ENCODE assay signal across 16 mouse cellular contexts in genomic region chr11:98445679-98446078, GRCm38 (mm10). TPM values are rescaled to one million over a fixed set of nuclear protein-coding genes. Genes with fewer than 3 reads are reported as not detected.
DNase-seq lines count a peak whose midpoint lies in the region; ATAC-seq and TF ChIP-seq lines count a peak whose summit lies in the region.
"Had no signal": no experiment of that assay in that cellular context is flagged by ENCODE, and none has a peak within 500 bp of the region (broad histone marks: within the 10 kb centered on the region; RNA-seq: fewer than 3 reads in every experiment).

No protein-coding gene starts in this region.

- H3K79me2 ChIP-seq in liver, adult 2 months (ENCODE audit: control insufficient read depth, insufficient read depth, low read length), result peaks cover 21% of the 10 kb centered on the region; the same call in 1 of the 2 replicates

- H3K36me3 ChIP-seq in liver, adult 2 months (ENCODE audit: control insufficient read depth, insufficient read depth, low read length), result peaks cover under 1% of the 10 kb centered on the region; the same call in 1 of the 2 replicates
- peaks cover 2% of the 10 kb centered on the region; the same call in 1 of the 2 replicates for H3K36me3 ChIP-seq in intestine, postnatal 0 days (ENCODE audit: control insufficient read depth, insufficient read depth)
- peaks cover 3% of the 10 kb centered on the region for H3K36me3 ChIP-seq in small intestine, adult 2 months (ENCODE audit: control insufficient read depth, insufficient read depth, low read length)
- no peaks in the 10 kb centered on the region for H3K36me3 ChIP-seq in midbrain, embryonic 10.5 days
- H3K36me3 ChIP-seq in heart, embryonic 11.5 days (ENCODE audit: control insufficient read depth, insufficient read depth, low read length), result no peaks in the 10 kb centered on the region
- H3K36me3 ChIP-seq: neural tube, embryonic 15.5 days had no signal

- TF ChIP-seq POLR2A in liver, adult 2 months (IDR thresholded peaks at IDR 0.05; ENCODE audit: extremely low read depth, insufficient read depth, low read length), result no peak
- TF ChIP-seq POLR2A in small intestine, adult 2 months (IDR thresholded peaks at IDR 0.05; ENCODE audit: low read depth, low read length), result no peak

- peaks cover 11% of the 10 kb centered on the region; the same call in 1 of the 2 replicates for H3K4me1 ChIP-seq in liver, adult 2 months (ENCODE audit: control insufficient read depth, insufficient read depth, low read length)
- H3K4me1 ChIP-seq in intestine, postnatal 0 days (replicated peaks; ENCODE audit: control insufficient read depth, insufficient read depth, low read length), result no peaks in the 10 kb centered on the region
- peaks cover 21% of the 10 kb centered on the region; the same call in 1 of the 2 replicates for H3K4me1 ChIP-seq in small intestine, adult 2 months (ENCODE audit: control insufficient read depth, insufficient read depth, insufficient read length, low read length)
- peaks cover 24% of the 10 kb centered on the region for H3K4me1 ChIP-seq in midbrain, embryonic 10.5 days
- peaks cover 22% of the 10 kb centered on the region for H3K4me1 ChIP-seq in heart, embryonic 11.5 days (ENCODE audit: control insufficient read depth, insufficient read depth, low read length)

- H3K27ac ChIP-seq in liver, adult 2 months (replicated peaks; ENCODE audit: insufficient read depth, low read depth, low read length), result peak overlapping the region; percentile 97
- peak overlapping the region; percentile 95 for H3K27ac ChIP-seq in intestine, postnatal 0 days (ENCODE audit: low read depth, low read length)
- H3K27ac ChIP-seq in small intestine, adult 2 months (ENCODE audit: insufficient read depth, low read depth, low read length), result peak overlapping the region; percentile 96
- H3K27ac ChIP-seq in midbrain, embryonic 10.5 days (replicated peaks), result no peak overlapping the region
- no peak overlapping the region for H3K27ac ChIP-seq in heart, embryonic 11.5 days (ENCODE audit: low read depth, low read length)
- H3K27ac ChIP-seq: hindbrain, postnatal 0 days; macrophage; neural tube, embryonic 15.5 days had no signal

- ATAC-seq in intestine, postnatal 0 days, result no peak
- ATAC-seq in heart, embryonic 11.5 days (replicated peaks; ENCODE audit: insufficient number of reproducible peaks, low FRiP score, low TSS enrichment), result no peak
- ATAC-seq: activated CD4-positive, CD25-positive, alpha-beta regulatory T cell, adult 4 months; hindbrain, postnatal 0 days had no signal

- no peak for TF ChIP-seq CTCF in liver, adult 2 months (IDR thresholded peaks at IDR 0.05; ENCODE audit: low read depth, low read length)
- TF ChIP-seq CTCF in intestine, postnatal 0 days (IDR thresholded peaks at IDR 0.05; ENCODE audit: low read depth), result no peak
- TF ChIP-seq CTCF in small intestine, adult 2 months (IDR thresholded peaks at IDR 0.05; ENCODE audit: extremely low read depth, insufficient read length, insufficient replicate concordance, low read depth, low read length), result no peak

- H3K27me3 ChIP-seq in liver, adult 2 months (ENCODE audit: control insufficient read depth, insufficient read depth, low read length), result no peaks in the 10 kb centered on the region
- no peaks in the 10 kb centered on the region for H3K27me3 ChIP-seq in intestine, postnatal 0 days (replicated peaks; ENCODE audit: control insufficient read depth, insufficient read depth, low read length)
- no peaks in the 10 kb centered on the region for H3K27me3 ChIP-seq in small intestine, adult 2 months (ENCODE audit: control insufficient read depth, insufficient read depth, low read length)
- H3K27me3 ChIP-seq in midbrain, embryonic 10.5 days (ENCODE audit: low read depth, poor library complexity, severe bottlenecking), result peaks cover 50% of the 10 kb centered on the region
- peaks cover 18% of the 10 kb centered on the region for H3K27me3 ChIP-seq in heart, embryonic 11.5 days (ENCODE audit: control insufficient read depth, insufficient read depth, low read length)

- DNase-seq in liver, adult 2 months (ENCODE audit: extremely low read depth, low read depth, low spot score), result peak; percentile 91
- DNase-seq in liver, result no peak
- DNase-seq in kidney, postnatal 25 days, result peak; percentile 77 to 84
- DNase-seq in midbrain, embryonic 10.5 days (ENCODE audit: low spot score), result no peak
- no peak for DNase-seq in heart, adult 8-10 months (ENCODE audit: low spot score)
- DNase-seq: B cell, adult 2 months had no signal

- H3K9ac ChIP-seq in liver, adult 2 months (ENCODE audit: low read depth, low read length), result peak overlapping the region; percentile 71
- H3K9ac ChIP-seq in intestine, postnatal 0 days (ENCODE audit: low read depth, low read length), result no peak overlapping the region
- H3K9ac ChIP-seq in heart, embryonic 11.5 days (ENCODE audit: low read depth, low read length), result no peak overlapping the region
- H3K9ac ChIP-seq: neural tube, embryonic 15.5 days had no signal

- peak overlapping the region; percentile 66; the same call in 1 of the 2 replicates for H3K4me2 ChIP-seq in intestine, postnatal 0 days (replicated peaks; ENCODE audit: low read depth)
- no peak overlapping the region for H3K4me2 ChIP-seq in heart, embryonic 11.5 days
- H3K4me2 ChIP-seq: neural tube, embryonic 15.5 days had no signal

- no peaks in the 10 kb centered on the region for H3K9me3 ChIP-seq in intestine, postnatal 0 days (ENCODE audit: control insufficient read depth)
- no peaks in the 10 kb centered on the region for H3K9me3 ChIP-seq in midbrain, embryonic 10.5 days (replicated peaks)
- no peaks in the 10 kb centered on the region for H3K9me3 ChIP-seq in heart, embryonic 11.5 days (replicated peaks; ENCODE audit: control insufficient read depth, low read length)
- H3K9me3 ChIP-seq: neural tube, embryonic 15.5 days had no signal

- 14% methylated on average over 4 of the region's 4 CpGs for WGBS in liver, adult 2 months
- 45% methylated on average over 4 of the region's 4 CpGs for WGBS in intestine, postnatal 0 days
- 17% methylated on average over 4 of the region's 4 CpGs for WGBS in small intestine, adult 2 months
- 63% methylated on average over 4 of the region's 4 CpGs for WGBS in midbrain, embryonic 10.5 days
- WGBS in heart, embryonic 11.5 days (ENCODE audit: insufficient replicate concordance), result 50% methylated on average over 4 of the region's 4 CpGs

- peak overlapping the region; percentile 5; the same call in 1 of the 2 replicates for H3K4me3 ChIP-seq in liver, adult 2 months (ENCODE audit: insufficient read depth, low read depth, low read length)
- H3K4me3 ChIP-seq in intestine, postnatal 0 days (ENCODE audit: low read depth, low read length), result no peak overlapping the region
- H3K4me3 ChIP-seq in small intestine, adult 2 months (ENCODE audit: low read depth, low read length), result no peak overlapping the region
- H3K4me3 ChIP-seq in midbrain, embryonic 10.5 days, result no peak overlapping the region
- no peak overlapping the region for H3K4me3 ChIP-seq in heart, embryonic 11.5 days (ENCODE audit: low read depth, low read length)
- H3K4me3 ChIP-seq: erythroblast, embryonic 14.5 days; neural tube, embryonic 15.5 days had no signal

RNA-seq across cellular contexts. Expression of gene Grb7, which starts 0.5 kb away (rescaled TPM):
- 58.2 and 84.8 TPM in 2 replicates for total RNA-seq in liver, adult 2 months (2014; rRNA removed)
- polyA plus RNA-seq in liver, adult 2 months (2012; rRNA removed), result 134 and 136 TPM in 2 replicates
- 50.2 and 50.7 TPM in 2 replicates for polyA plus RNA-seq in intestine, postnatal 0 days (2015; fragmentation: Nextera tagmentation; extraction: Ambion mirVana)
- polyA plus RNA-seq in small intestine, adult 2 months (2012; rRNA removed), result 33.0 and 137 TPM in 2 replicates
- 1.5 and 2.3 TPM in 2 replicates for polyA plus RNA-seq in midbrain, embryonic 10.5 days (2016; fragmentation: Nextera tagmentation; extraction: Ambion mirVana)
- 0.63 and 2.0 TPM in 2 replicates for polyA plus RNA-seq in heart, embryonic 11.5 days (2014; fragmentation: Nextera tagmentation; extraction: Ambion mirVana)
- total RNA-seq in heart, adult 8-10 months (2022), result under 1 TPM in 1 of 4 experiments, not detected in 3; 0.19 TPM
- total RNA-seq: common myeloid progenitor, adult 5-6 weeks; MEL had no signal

RNA-seq across cellular contexts. Expression of gene Mien1, which starts 6.9 kb away (rescaled TPM):
- 62.8 and 64.1 TPM in 2 replicates for total RNA-seq in liver, adult 2 months (2014; rRNA removed)
- 75.0 and 101 TPM in 2 replicates for polyA plus RNA-seq in liver, adult 2 months (2012; rRNA removed)
- 264 and 265 TPM in 2 replicates for polyA plus RNA-seq in intestine, postnatal 0 days (2015; fragmentation: Nextera tagmentation; extraction: Ambion mirVana)
- polyA plus RNA-seq in small intestine, adult 2 months (2012; rRNA removed), result 17.2 and 37.7 TPM in 2 replicates
- polyA plus RNA-seq in midbrain, embryonic 10.5 days (2016; fragmentation: Nextera tagmentation; extraction: Ambion mirVana), result 112 and 124 TPM in 2 replicates
- 107 and 110 TPM in 2 replicates for polyA plus RNA-seq in heart, embryonic 11.5 days (2014; fragmentation: Nextera tagmentation; extraction: Ambion mirVana)
- 10 to 100 TPM; 66.9 to 78.4 (median 71.0) TPM for total RNA-seq in heart, adult 8-10 months (2022)

RNA-seq across cellular contexts. Expression of gene Erbb2, which starts 33.4 kb away (rescaled TPM):
- 0.60 and 1.0 TPM in 2 replicates for total RNA-seq in liver, adult 2 months (2014; rRNA removed)
- polyA plus RNA-seq in liver, adult 2 months (2012; rRNA removed), result 0.56 and 0.72 TPM in 2 replicates
- 19.4 and 20.7 TPM in 2 replicates for polyA plus RNA-seq in intestine, postnatal 0 days (2015; fragmentation: Nextera tagmentation; extraction: Ambion mirVana)
- polyA plus RNA-seq in small intestine, adult 2 months (2012; rRNA removed), result 40.2 and 105 TPM in 2 replicates
- polyA plus RNA-seq in midbrain, embryonic 10.5 days (2016; fragmentation: Nextera tagmentation; extraction: Ambion mirVana), result 21.8 and 22.4 TPM in 2 replicates
- 48.0 and 56.4 TPM in 2 replicates for polyA plus RNA-seq in heart, embryonic 11.5 days (2014; fragmentation: Nextera tagmentation; extraction: Ambion mirVana)
- total RNA-seq in heart, adult 8-10 months (2022), result 1 to 10 TPM; 5.4 to 9.1 (median 8.0) TPM
- total RNA-seq: common myeloid progenitor, adult 5-6 weeks; MEL had no signal
- polyA plus RNA-seq: macrophage had no signal

RNA-seq across cellular contexts. Expression of gene Pgap3, which starts 45.4 kb away (rescaled TPM):
- total RNA-seq in liver, adult 2 months (2014; rRNA removed), result 0.37 and 0.87 TPM in 2 replicates
- 3.7 and 5.0 TPM in 2 replicates for polyA plus RNA-seq in liver, adult 2 months (2012; rRNA removed)
- 14.7 and 15.1 TPM in 2 replicates for polyA plus RNA-seq in intestine, postnatal 0 days (2015; fragmentation: Nextera tagmentation; extraction: Ambion mirVana)
- polyA plus RNA-seq in small intestine, adult 2 months (2012; rRNA removed), result 26.0 and 52.1 TPM in 2 replicates
- 8.8 and 10.1 TPM in 2 replicates for polyA plus RNA-seq in midbrain, embryonic 10.5 days (2016; fragmentation: Nextera tagmentation; extraction: Ambion mirVana)
- 10.6 and 13.7 TPM in 2 replicates for polyA plus RNA-seq in heart, embryonic 11.5 days (2014; fragmentation: Nextera tagmentation; extraction: Ambion mirVana)
- total RNA-seq in heart, adult 8-10 months (2022), result 1 to 10 TPM; 8.2 to 9.6 (median 8.9) TPM

RNA-seq across cellular contexts. Expression of gene Pnmt, which starts 59.4 kb away (rescaled TPM):
- 1.7 TPM in 1 of 2 replicates, not detected in the other for total RNA-seq in liver, adult 2 months (2014; rRNA removed)
- polyA plus RNA-seq in liver, adult 2 months (2012; rRNA removed), result not detected in 2 replicates
- not detected in 2 replicates for polyA plus RNA-seq in intestine, postnatal 0 days (2015; fragmentation: Nextera tagmentation; extraction: Ambion mirVana)
- not detected in 2 replicates for polyA plus RNA-seq in small intestine, adult 2 months (2012; rRNA removed)
- polyA plus RNA-seq in midbrain, embryonic 10.5 days (2016; fragmentation: Nextera tagmentation; extraction: Ambion mirVana), result not detected in 2 replicates
- 3.9 and 4.8 TPM in 2 replicates for polyA plus RNA-seq in heart, embryonic 11.5 days (2014; fragmentation: Nextera tagmentation; extraction: Ambion mirVana)
- total RNA-seq in heart, adult 8-10 months (2022), result 1 to 10 TPM in 3 of 4 experiments, not detected in 1; 1.2 to 1.6 (median 1.4) TPM
- total RNA-seq: common myeloid progenitor, adult 5-6 weeks; MEL had no signal
- polyA plus RNA-seq: activated CD4-positive, CD25-positive, alpha-beta regulatory T cell, adult 4 months; erythroblast, embryonic 14.5 days; macrophage had no signal

Comparison
In these comparisons a context has a peak if more than half of its experiments do, and no peak if none do; other contexts are left out.
1. DNase-seq: peak in liver, adult 2 months (single experiment) and kidney, postnatal 25 days (2 of 2); none in liver (single experiment), midbrain, embryonic 10.5 days (single experiment) and heart, adult 8-10 months (single experiment).
2. H3K27ac ChIP-seq: peak in liver, adult 2 months (single experiment), intestine, postnatal 0 days (single experiment) and small intestine, adult 2 months (single experiment); none in midbrain, embryonic 10.5 days (single experiment) and heart, embryonic 11.5 days (single experiment).
3. RNA of gene Grb7, which starts 0.5 kb away (polyA plus RNA-seq): 33.0 to 137 TPM in small intestine, adult 2 months, 134 to 136 TPM in liver, adult 2 months and 50.2 to 50.7 TPM in intestine, postnatal 0 days; 1.5 to 2.3 TPM in midbrain, embryonic 10.5 days and 0.63 to 2.0 TPM in heart, embryonic 11.5 days; every median in the first group is over 10 times any median in the second.
4. RNA of gene Erbb2, which starts 33.4 kb away (polyA plus RNA-seq): 40.2 to 105 TPM in small intestine, adult 2 months, 48.0 to 56.4 TPM in heart, embryonic 11.5 days, 21.8 to 22.4 TPM in midbrain, embryonic 10.5 days and 19.4 to 20.7 TPM in intestine, postnatal 0 days; 0.56 to 0.72 TPM in liver, adult 2 months; every median in the first group is over 10 times any median in the second.